Mouse (Mus musculus) testis, adult 2 months (tissue): ENCODE results near the gene M1ap. TPM values are rescaled to one million over a fixed set of nuclear protein-coding genes. Genes with fewer than 3 reads are reported as not detected.

ENCODE experiments used
- H3K27ac ChIP-seq: fragments of 200-500 bp; 2 replicates; pipeline ENCODE4 v1.5.1; 2012; ENCODE audit warnings: low read depth, low read length; ENCODE audit not compliant: control insufficient read depth, insufficient read depth
- H3K27me3 ChIP-seq: fragments of 200-500 bp; 2 replicates; pipeline ENCODE4 v1.6.1; 2012; ENCODE audit warnings: mild to moderate bottlenecking, low read length, moderate library complexity; ENCODE audit not compliant: control insufficient read depth, insufficient read depth
- H3K36me3 ChIP-seq: fragments of 200-500 bp; 2 replicates; pipeline ENCODE4 v1.6.1; 2012; ENCODE audit warnings: mild to moderate bottlenecking, low read length; ENCODE audit not compliant: control insufficient read depth, insufficient read depth
- H3K4me1 ChIP-seq: fragments of 200-500 bp; 2 replicates; pipeline ENCODE4 v1.6.1; 2012; ENCODE audit warnings: low read length; ENCODE audit not compliant: control insufficient read depth, insufficient read depth
- H3K4me3 ChIP-seq: fragments of 200-500 bp; 2 replicates; pipeline ENCODE4 v1.5.1; 2012; ENCODE audit warnings: low read depth, mild to moderate bottlenecking, low read length, moderate library complexity, mixed read lengths; ENCODE audit not compliant: control insufficient read depth
- CTCF ChIP-seq: fragments of 200-500 bp; IDR thresholded peaks from 2 replicates; pipeline ENCODE4 v1.5.1; 2012; ENCODE audit warnings: low read depth, mild to moderate bottlenecking, inconsistent platforms, low read length, moderate library complexity; ENCODE audit not compliant: control insufficient read depth, insufficient read depth, insufficient replicate concordance
- POLR2A ChIP-seq: fragments of 200-500 bp; IDR thresholded peaks from 2 replicates; pipeline ENCODE4 v1.6.1; 2012; ENCODE audit warnings: low read depth, mild to moderate bottlenecking, inconsistent platforms, low read length, moderate library complexity; ENCODE audit not compliant: control insufficient read depth
- polyA plus RNA-seq: library from polyadenylated mRNA; depleted of rRNA; stranded (reverse); fragments of >200 nt; gene quantifications from 2 replicates; pipeline ENCODE4 v1.2.3, GENCODE M21; 2012; rRNA removed

Gene M1ap
- polyA plus RNA-seq, 1 experiment, result 141 TPM

- peak overlapping the region; percentile 97 for H3K4me3 ChIP-seq
- 0 out of 2 replicates have a peak, but pooled peaks have one; percentile 7 for TF ChIP-seq CTCF
- TF ChIP-seq POLR2A, result peak; percentile 53; the same call in 1 of the 2 replicates
- H3K36me3 ChIP-seq, result no peaks in the 10 kb centered on the region; the same call in 1 of the 2 replicates
- H3K27ac ChIP-seq, result peak overlapping the region; percentile 99
- no peaks in the 10 kb centered on the region for H3K27me3 ChIP-seq
- peaks cover 7% of the 10 kb centered on the region for H3K4me1 ChIP-seq
These were observed 131.7 kb downstream of the M1ap start for GRCm38 (mm10) chr6:83078324-83078858.

Other genes with a start within 250 kb of the M1ap start
- 11.6 and 16.4 TPM in 2 replicates for gene Pole4, start 241.5 kb upstream of the M1ap start, polyA plus RNA-seq
- 7.8 and 10.9 TPM in 2 replicates for gene Hk2, start 172.4 kb upstream of the M1ap start, polyA plus RNA-seq
- gene Sema4f, start 7.1 kb upstream of the M1ap start, polyA plus RNA-seq, result 1.1 and 1.3 TPM in 2 replicates
- gene Dok1, start 86.6 kb downstream of the M1ap start, polyA plus RNA-seq, result 0.99 and 1.0 TPM in 2 replicates
- 1.1 and 1.3 TPM in 2 replicates for gene Loxl3, start 87.3 kb downstream of the M1ap start, polyA plus RNA-seq
- gene Aup1, start 107.6 kb downstream of the M1ap start, polyA plus RNA-seq, result 240 and 244 TPM in 2 replicates
- 30.4 and 30.9 TPM in 2 replicates for gene Htra2, start 108.4 kb downstream of the M1ap start, polyA plus RNA-seq
- 0.84 and 0.85 TPM in 2 replicates for gene Dqx1, start 110.9 kb downstream of the M1ap start, polyA plus RNA-seq
- 0.11 and 0.26 TPM in 2 replicates for gene Tlx2, start 123.4 kb downstream of the M1ap start, polyA plus RNA-seq
- 38.9 and 41.6 TPM in 2 replicates for gene Pcgf1, start 131.0 kb downstream of the M1ap start, polyA plus RNA-seq
- 0.25 and 1.1 TPM in 2 replicates for gene Lbx2, start 139.5 kb downstream of the M1ap start, polyA plus RNA-seq
- gene Ccdc142, start 154.7 kb downstream of the M1ap start, polyA plus RNA-seq, result 4.0 and 5.7 TPM in 2 replicates
- gene Gm42688, start 154.7 kb downstream of the M1ap start, polyA plus RNA-seq, result 9.4 and 10.0 TPM in 2 replicates
- gene Mrpl53, start 162.1 kb downstream of the M1ap start, polyA plus RNA-seq, result 71.3 and 82.0 TPM in 2 replicates
- gene Mogs, start 168.6 kb downstream of the M1ap start, polyA plus RNA-seq, result 20.7 and 20.9 TPM in 2 replicates
- 53.0 and 63.3 TPM in 2 replicates for gene Wbp1, start 174.7 kb downstream of the M1ap start, polyA plus RNA-seq
- 35.0 and 50.6 TPM in 2 replicates for gene Ino80b, start 178.5 kb downstream of the M1ap start, polyA plus RNA-seq
- 13.2 and 19.2 TPM in 2 replicates for gene Rtkn, start 188.6 kb downstream of the M1ap start, polyA plus RNA-seq
- 129 and 133 TPM in 2 replicates for gene Wdr54, start 209.5 kb downstream of the M1ap start, polyA plus RNA-seq
- gene 1700003E16Rik, start 209.5 kb downstream of the M1ap start, polyA plus RNA-seq, result 604 and 651 TPM in 2 replicates
- gene Dctn1, start 219.0 kb downstream of the M1ap start, polyA plus RNA-seq, result 49.3 and 57.9 TPM in 2 replicates